Mouse (Mus musculus): Measurements from ENCODE around the gene Ceacam16. TPM values are rescaled to one million over a fixed set of nuclear protein-coding genes. Genes with fewer than 3 reads are reported as not detected.
A peak's percentile ranks its signal among the peaks of the same experiment; 100 is the strongest.

The Ceacam16 gene
- polyA plus RNA-seq, 1 experiment from 2014 or later = not detected

DNA sequence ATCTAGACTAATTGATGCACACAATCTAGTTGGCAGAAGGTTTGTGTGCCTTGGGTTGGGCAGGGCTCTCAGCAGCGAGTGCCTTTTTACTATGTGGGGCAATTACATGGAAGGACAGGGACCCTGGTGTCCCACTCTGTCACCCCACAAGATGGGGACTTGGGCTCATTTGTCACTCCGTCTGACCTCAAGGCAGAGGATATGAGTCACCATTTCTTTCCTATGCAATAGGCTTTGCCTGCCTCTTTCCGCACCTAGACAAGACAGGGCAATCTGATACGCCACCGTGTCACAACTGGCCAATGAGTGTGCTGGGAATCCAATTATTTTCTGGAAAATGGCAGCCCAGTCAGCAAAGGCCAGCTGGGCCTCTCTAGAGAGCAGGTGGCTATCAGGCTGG, 5.4 kb downstream of the Ceacam16 start:
- DNase-seq (ENCODE audit: low spot score) = no peak

GRCm38 (mm10) chr7:19853526-19853925, 7.6 kb downstream of the Ceacam16 start:
- no peak overlapping the region for H3K27ac ChIP-seq (replicated peaks; ENCODE audit: low read depth, low read length)
- DNase-seq (ENCODE audit: low spot score) = no peak
- no peak overlapping the region for H3K9ac ChIP-seq (ENCODE audit: low read length)
- WGBS = 88% methylated on average over 20 of the region's 20 CpGs
- peaks cover 11% of the 10 kb centered on the region; the same call in 1 of the 2 replicates for H3K27me3 ChIP-seq (ENCODE audit: control insufficient read depth, insufficient read depth, low read length)
- H3K4me1 ChIP-seq (ENCODE audit: control insufficient read depth, insufficient read depth, low read length) = no peaks in the 10 kb centered on the region
- H3K4me3 ChIP-seq (ENCODE audit: low read depth, low read length) = no peak overlapping the region
- H3K36me3 ChIP-seq (ENCODE audit: control insufficient read depth, insufficient read depth, low read length) = no peaks in the 10 kb centered on the region
- H3K4me2 ChIP-seq (ENCODE audit: low read depth, severe bottlenecking) = no peak overlapping the region
- H3K9me3 ChIP-seq (ENCODE audit: control insufficient read depth, low read length) = no peaks in the 10 kb centered on the region
- ATAC-seq (ENCODE audit: insufficient number of reproducible peaks, low FRiP score, low TSS enrichment, low read depth) = no peak

More for the DNA sequence above, 5.4 kb downstream of the Ceacam16 start:
- WGBS = 90% methylated on average over 5 of the region's 5 CpGs
- Histone ChIP-seq H3K9ac (ENCODE audit: low read length) (no peak overlapping the region), H3K4me1 (ENCODE audit: control insufficient read depth, insufficient read depth, low read length) (no peaks in the 10 kb centered on the region), H3K9me3 (ENCODE audit: control insufficient read depth, low read length) (no peaks in the 10 kb centered on the region), H3K4me2 (ENCODE audit: low read depth, severe bottlenecking) (no peak overlapping the region), H3K36me3 (ENCODE audit: control insufficient read depth, insufficient read depth, low read length) (no peaks in the 10 kb centered on the region), H3K4me3 (ENCODE audit: low read depth, low read length) (no peak overlapping the region), H3K27me3 (ENCODE audit: control insufficient read depth, insufficient read depth, low read length) (peaks cover 11% of the 10 kb centered on the region; the same call in 1 of the 2 replicates), H3K27ac (replicated peaks; ENCODE audit: low read depth, low read length) (no peak overlapping the region)
- no peak for ATAC-seq (ENCODE audit: insufficient number of reproducible peaks, low FRiP score, low TSS enrichment, low read depth)

- Histone ChIP-seq H3K9ac (ENCODE audit: low read length) (0 out of 2 replicates have a peak within 1 kb of the TSS, but pooled peaks have one; percentile 12), H3K4me3 (ENCODE audit: low read depth, low read length) (0 out of 2 replicates have a peak within 1 kb of the TSS, but pooled peaks have one; percentile 8), H3K9me3 (ENCODE audit: control insufficient read depth, low read length) (no peaks in the 10 kb centered on the region), H3K36me3 (ENCODE audit: control insufficient read depth, insufficient read depth, low read length) (no peaks in the 10 kb centered on the region), H3K4me1 (ENCODE audit: control insufficient read depth, insufficient read depth, low read length) (no peaks in the 10 kb centered on the region), H3K27ac (replicated peaks; ENCODE audit: low read depth, low read length) (no peak within 1 kb of the TSS), H3K4me2 (ENCODE audit: low read depth, severe bottlenecking) (peak within 1 kb of the TSS; percentile 43), H3K27me3 (ENCODE audit: control insufficient read depth, insufficient read depth, low read length) (peaks cover 9% of the 10 kb centered on the region; the same call in 1 of the 2 replicates)
- ATAC-seq (ENCODE audit: insufficient number of reproducible peaks, low FRiP score, low TSS enrichment, low read depth) (peak; percentile 60), DNase-seq (ENCODE audit: low spot score) (peak; percentile 49)
- 4% methylated on average over 33 of the region's 33 CpGs for WGBS
These were observed 9.1 kb downstream of the Ceacam16 start, which contains the start of gene Gm19345 for GRCm38 (mm10) chr7:19851858-19852570. Gene Gm19345 (plus strand): TSS chr7:19852003.

DNA sequence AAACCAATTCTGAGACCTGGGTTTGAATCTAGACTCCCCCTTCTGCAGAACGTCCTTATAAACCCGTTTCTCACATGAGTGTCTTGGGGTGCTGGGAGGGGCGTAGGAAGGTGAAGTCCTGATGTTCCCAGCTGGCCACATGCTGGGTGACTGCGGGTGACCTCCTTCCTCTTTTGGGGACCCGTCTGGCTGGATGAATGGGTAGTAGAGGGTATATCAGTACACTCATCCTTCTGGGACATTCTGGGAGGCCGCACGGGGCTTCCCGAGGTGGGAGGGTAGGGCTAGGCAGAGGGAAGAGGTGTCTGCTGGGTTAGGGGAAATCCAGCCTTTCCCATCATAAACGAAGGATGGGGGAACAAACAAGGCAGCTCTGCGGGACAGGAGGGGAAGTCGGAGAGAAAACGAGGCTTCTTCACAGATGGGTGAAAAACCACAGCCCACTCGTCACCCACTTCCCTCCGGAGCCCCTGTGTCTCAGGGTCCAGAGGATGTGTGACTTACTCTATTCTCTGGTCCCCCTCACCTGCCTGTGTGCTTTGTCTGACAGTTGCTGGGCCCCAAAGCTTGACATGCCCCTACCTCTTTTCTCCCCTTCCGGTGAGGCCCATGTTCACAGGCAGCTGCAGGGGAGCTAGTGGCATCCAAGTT, 16.5 kb downstream of the Ceacam16 start:
- H3K4me1 ChIP-seq (ENCODE audit: control insufficient read depth, insufficient read depth, low read length) = no peaks in the 10 kb centered on the region
- no peak for DNase-seq (ENCODE audit: low spot score)

DNA sequence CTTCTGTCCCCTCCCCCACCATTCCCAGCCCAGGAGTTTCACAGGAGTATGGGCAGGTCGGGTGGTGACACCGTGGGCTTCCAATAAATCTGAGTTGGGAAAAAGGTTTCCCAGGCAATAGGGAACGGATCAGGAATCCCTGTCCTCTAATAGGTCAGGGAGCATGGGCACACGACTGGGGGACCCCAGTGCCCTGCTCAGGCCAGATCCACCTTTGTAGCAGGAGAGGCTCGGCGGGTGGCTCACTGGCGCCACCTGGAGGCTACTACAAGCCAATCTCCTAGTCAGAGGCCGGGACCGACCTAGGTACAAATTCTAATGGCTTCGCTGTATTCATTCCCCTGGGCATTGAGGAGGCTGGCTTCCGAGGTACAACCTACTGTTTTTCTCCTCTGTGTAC, 17.5 kb downstream of the Ceacam16 start:
- Histone ChIP-seq H3K27me3 (ENCODE audit: control insufficient read depth, insufficient read depth, low read length) (peaks cover 6% of the 10 kb centered on the region), H3K27ac (replicated peaks; ENCODE audit: low read depth, low read length) (no peak overlapping the region), H3K4me3 (ENCODE audit: low read depth, low read length) (no peak overlapping the region), H3K4me1 (ENCODE audit: control insufficient read depth, insufficient read depth, low read length) (no peaks in the 10 kb centered on the region), H3K9ac (ENCODE audit: low read length) (no peak overlapping the region), H3K36me3 (ENCODE audit: control insufficient read depth, insufficient read depth, low read length) (no peaks in the 10 kb centered on the region), H3K4me2 (ENCODE audit: low read depth, severe bottlenecking) (no peak overlapping the region), H3K9me3 (ENCODE audit: control insufficient read depth, low read length) (no peaks in the 10 kb centered on the region)
- ATAC-seq (ENCODE audit: insufficient number of reproducible peaks, low FRiP score, low TSS enrichment, low read depth) (0 out of 2 replicates have a peak, but pooled peaks have one; percentile 24), DNase-seq (ENCODE audit: low spot score) (peak; percentile 80)
- WGBS = 4% methylated on average over 11 of the region's 11 CpGs

More for the DNA sequence above, 16.5 kb downstream of the Ceacam16 start:
- Histone ChIP-seq H3K36me3 (ENCODE audit: control insufficient read depth, insufficient read depth, low read length) (no peaks in the 10 kb centered on the region), H3K9ac (ENCODE audit: low read length) (no peak overlapping the region), H3K27me3 (ENCODE audit: control insufficient read depth, insufficient read depth, low read length) (peaks cover 6% of the 10 kb centered on the region), H3K9me3 (ENCODE audit: control insufficient read depth, low read length) (no peaks in the 10 kb centered on the region), H3K4me3 (ENCODE audit: low read depth, low read length) (no peak overlapping the region), H3K27ac (replicated peaks; ENCODE audit: low read depth, low read length) (no peak overlapping the region), H3K4me2 (ENCODE audit: low read depth, severe bottlenecking) (no peak overlapping the region)
- 65% methylated on average over 15 of the region's 15 CpGs for WGBS
- no peak for ATAC-seq (ENCODE audit: insufficient number of reproducible peaks, low FRiP score, low TSS enrichment, low read depth)

DNA sequence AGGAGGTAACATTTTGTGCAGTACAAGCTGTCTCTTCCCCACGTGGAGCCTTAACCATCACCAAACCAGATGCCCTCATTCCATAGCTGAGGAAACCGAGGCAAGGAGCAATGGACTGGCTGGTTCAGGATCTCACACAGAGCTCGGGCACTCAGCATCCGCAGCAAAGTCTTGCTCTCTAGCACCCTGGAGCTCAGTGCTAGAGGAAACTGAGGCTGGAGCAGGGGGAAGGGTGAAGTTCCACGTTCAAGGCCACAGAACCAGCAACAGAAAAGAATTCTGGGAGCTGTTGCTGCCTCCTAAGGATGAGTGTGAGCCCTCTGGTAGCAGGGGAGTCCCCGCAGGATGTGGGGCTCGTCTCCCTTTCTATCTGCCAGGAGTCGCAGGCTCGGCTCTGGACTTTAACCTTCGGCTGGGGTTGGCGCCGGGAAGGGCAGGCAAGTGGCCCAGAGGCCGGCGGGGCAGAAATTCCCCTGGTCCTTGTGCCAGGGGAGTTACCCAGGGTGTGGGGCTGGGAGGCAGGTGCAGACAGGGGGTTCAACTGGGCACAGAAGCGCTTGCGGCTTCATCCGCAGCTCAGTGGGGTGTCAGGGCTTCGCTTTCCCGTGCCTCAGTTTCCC, 18.1 kb downstream of the Ceacam16 start:
- no peaks in the 10 kb centered on the region for H3K4me1 ChIP-seq (ENCODE audit: control insufficient read depth, insufficient read depth, low read length)
- no peak overlapping the region for H3K9ac ChIP-seq (ENCODE audit: low read length)
- no peak for DNase-seq (ENCODE audit: low spot score)
- H3K4me3 ChIP-seq (ENCODE audit: low read depth, low read length) = no peak overlapping the region
- no peak for ATAC-seq (ENCODE audit: insufficient number of reproducible peaks, low FRiP score, low TSS enrichment, low read depth)
- peaks cover 6% of the 10 kb centered on the region for H3K27me3 ChIP-seq (ENCODE audit: control insufficient read depth, insufficient read depth, low read length)
- no peak overlapping the region for H3K4me2 ChIP-seq (ENCODE audit: low read depth, severe bottlenecking)
- no peaks in the 10 kb centered on the region for H3K9me3 ChIP-seq (ENCODE audit: control insufficient read depth, low read length)
- H3K36me3 ChIP-seq (ENCODE audit: control insufficient read depth, insufficient read depth, low read length) = no peaks in the 10 kb centered on the region
- 27% methylated on average over 19 of the region's 19 CpGs for WGBS
- no peak overlapping the region for H3K27ac ChIP-seq (replicated peaks; ENCODE audit: low read depth, low read length)

DNA sequence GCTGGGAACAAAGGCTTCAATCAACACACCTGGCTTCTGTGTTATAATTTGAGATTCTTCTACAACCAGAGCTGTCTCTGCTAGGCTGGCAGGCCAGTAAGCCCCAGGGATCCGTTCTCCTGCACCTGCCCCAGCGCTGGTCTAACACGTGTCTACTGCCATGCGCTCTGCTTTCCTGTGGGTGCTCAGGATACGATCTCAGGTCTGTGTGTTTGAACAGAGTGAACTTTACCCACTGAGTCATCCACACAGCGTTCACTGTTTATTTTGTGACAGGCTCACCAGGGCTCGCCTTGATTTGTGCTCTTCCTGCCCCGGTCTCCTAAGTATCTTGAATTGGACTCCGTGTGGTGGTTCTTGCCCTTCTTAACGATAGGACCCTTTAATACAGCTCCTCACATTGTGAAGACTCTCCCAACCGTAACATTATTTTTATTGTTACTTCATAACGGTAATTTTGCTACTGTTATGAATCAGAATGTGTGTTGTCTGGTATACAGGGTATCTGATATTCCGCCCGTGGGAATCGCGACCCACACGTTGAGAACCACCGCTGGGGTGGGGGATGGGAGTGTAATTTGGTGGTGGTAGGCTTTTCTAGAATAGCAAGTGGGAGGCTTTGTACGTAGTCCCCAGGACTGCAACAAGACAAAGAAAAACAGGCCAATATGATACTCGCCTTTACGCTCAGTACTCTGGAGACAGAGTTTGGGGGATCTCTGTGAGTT, 19.2 kb downstream of the Ceacam16 start:
- DNase-seq (ENCODE audit: low spot score) (no peak), ATAC-seq (ENCODE audit: insufficient number of reproducible peaks, low FRiP score, low TSS enrichment, low read depth) (no peak)
- no peak overlapping the region for H3K9ac ChIP-seq (ENCODE audit: low read length)
- peaks cover 6% of the 10 kb centered on the region for H3K27me3 ChIP-seq (ENCODE audit: control insufficient read depth, insufficient read depth, low read length)
- H3K36me3 ChIP-seq (ENCODE audit: control insufficient read depth, insufficient read depth, low read length) = no peaks in the 10 kb centered on the region
- no peak overlapping the region for H3K4me3 ChIP-seq (ENCODE audit: low read depth, low read length)
- WGBS = 83% methylated on average over 21 of the region's 21 CpGs
- H3K4me1 ChIP-seq (ENCODE audit: control insufficient read depth, insufficient read depth, low read length) = no peaks in the 10 kb centered on the region
- no peak overlapping the region for H3K27ac ChIP-seq (replicated peaks; ENCODE audit: low read depth, low read length)
- no peaks in the 10 kb centered on the region for H3K9me3 ChIP-seq (ENCODE audit: control insufficient read depth, low read length)
- H3K4me2 ChIP-seq (ENCODE audit: low read depth, severe bottlenecking) = no peak overlapping the region

GRCm38 (mm10) chr7:19840936-19841335, 20.2 kb downstream of the Ceacam16 start:
- no peak overlapping the region for H3K9ac ChIP-seq (ENCODE audit: low read length)
- no peaks in the 10 kb centered on the region for H3K9me3 ChIP-seq (ENCODE audit: control insufficient read depth, low read length)
- no peaks in the 10 kb centered on the region for H3K36me3 ChIP-seq (ENCODE audit: control insufficient read depth, insufficient read depth, low read length)
- no peak overlapping the region for H3K27ac ChIP-seq (replicated peaks; ENCODE audit: low read depth, low read length)
- WGBS = 78% methylated on average over 3 of the region's 3 CpGs
- no peaks in the 10 kb centered on the region for H3K4me1 ChIP-seq (ENCODE audit: control insufficient read depth, insufficient read depth, low read length)
- H3K4me2 ChIP-seq (ENCODE audit: low read depth, severe bottlenecking) = no peak overlapping the region
- ATAC-seq (ENCODE audit: insufficient number of reproducible peaks, low FRiP score, low TSS enrichment, low read depth) = no peak
- no peak for DNase-seq (ENCODE audit: low spot score)
- no peak overlapping the region for H3K4me3 ChIP-seq (ENCODE audit: low read depth, low read length)
- peaks cover 6% of the 10 kb centered on the region for H3K27me3 ChIP-seq (ENCODE audit: control insufficient read depth, insufficient read depth, low read length)

Measured in limb, embryonic 11.5 days (tissue).